Mouse (Mus musculus): Measurements from ENCODE around the gene Pum1.

GRCm38 (mm10) chr4:130828851-130829673 is 165.9 kb downstream of the Pum1 start:
- TF ChIP-seq CTCF (IDR thresholded peaks at IDR 0.05; ENCODE audit: control insufficient read depth, insufficient read depth, insufficient read length) (no peak), MAX (IDR thresholded peaks at IDR 0.05) (no peak), USF1 (IDR thresholded peaks at IDR 0.05; ENCODE audit: low read depth) (peak; percentile 32), CEBPB (IDR thresholded peaks at IDR 0.05; ENCODE audit: low read depth) (no peak), MYOG (IDR thresholded peaks at IDR 0.05; ENCODE audit: control insufficient read depth, extremely low read depth, insufficient read length) (no peak), MYOD1 (IDR thresholded peaks at IDR 0.05; ENCODE audit: control insufficient read depth, insufficient read length, low read depth) (no peak)

Measured in C2C12 (cell line).